Mouse (Mus musculus) lung, postnatal 0 days (tissue): ENCODE measurements at regions not wholly inside any gene's neighbourhood (a gene's known extent, or its start where the extent isn't known, plus 50 kb on each side); places are given as distances from the start of the nearest gene placed in this dataset.

Experiments
- CTCF ChIP-seq: IDR thresholded peaks from 2 replicates; pipeline ENCODE4 v1.5.1; 2016; ENCODE audit warnings: antibody characterized with exemption, mild to moderate bottlenecking
- EP300 ChIP-seq: IDR thresholded peaks from 2 replicates; pipeline ENCODE4 v1.6.1; 2016; ENCODE audit warnings: antibody characterized with exemption, mild to moderate bottlenecking, control low read depth

GRCm38 (mm10) chr3:52534118-52534517 lies 266.0 kb downstream of the Foxo1 start:
- no peak for TF ChIP-seq CTCF
- TF ChIP-seq EP300 = no peak
